Mouse (Mus musculus) heart, adult 2 months (tissue): ENCODE data around the gene Hmgn1.

Source experiments
- CTCF ChIP-seq: fragments of 200-600 bp; IDR thresholded peaks from 2 replicates; pipeline ENCODE4 v1.8.1; 2022; ENCODE audit warnings: antibody characterized with exemption, mild to moderate bottlenecking, moderate library complexity
- POLR2A ChIP-seq: fragments of 200-500 bp; IDR thresholded peaks from 2 replicates; pipeline ENCODE4 v1.6.1; 2011; ENCODE audit warnings: mild to moderate bottlenecking, low read depth, low read length, control low read depth; ENCODE audit not compliant: insufficient read depth

DNA sequence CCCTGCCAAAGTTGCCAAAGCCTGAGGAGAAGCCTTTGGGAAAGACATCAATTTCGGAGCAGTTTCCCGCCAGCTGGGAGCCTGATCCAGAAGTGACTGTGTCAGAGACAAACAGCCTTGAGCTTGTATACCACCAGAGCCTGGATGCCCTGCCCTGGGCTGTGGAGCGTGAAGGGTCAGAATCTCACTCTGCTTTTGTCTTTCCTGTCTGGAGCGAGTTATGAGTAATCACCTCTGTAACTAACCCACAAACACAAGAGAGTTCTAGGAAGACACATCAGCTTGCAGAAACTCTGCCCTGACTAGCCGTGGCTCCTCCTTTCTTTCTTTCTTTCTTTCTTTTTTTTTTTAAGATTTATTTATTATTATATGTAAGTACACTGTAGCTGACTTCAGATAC, 31.6 kb downstream of the Hmgn1 start:
- TF ChIP-seq CTCF (no peak), POLR2A (no peak)
